Mouse (Mus musculus) CH12.LX (cell line): ENCODE measurements at regions not wholly inside any gene's neighbourhood (a gene's known extent, or its start where the extent isn't known, plus 50 kb on each side); places are given as distances from the start of the nearest gene placed in this dataset.

Source experiments
- DNase-seq: peaks from one replicate; pipeline ENCODE4 v3.0.0-alpha.2; 2013; ENCODE audit errors: extremely low read depth
- H3K27ac ChIP-seq: 2 replicates; pipeline ENCODE4 v1.5.1; 2012; ENCODE audit warnings: low read depth, mild to moderate bottlenecking, control low read depth, moderate library complexity; ENCODE audit not compliant: insufficient read depth
- H3K27me3 ChIP-seq: replicated peaks from 2 replicates; pipeline ENCODE3; 2012; ENCODE audit warnings: inconsistent platforms
- H3K36me3 ChIP-seq, 2 experiments: replicated peaks in 1 of 2; 2 replicates each; pipeline versions ENCODE3 to v1.6.1; 2012; ENCODE audit warnings: inconsistent platforms in 1 of 2, low read length in 1 of 2, mild to moderate bottlenecking in 1 of 2, mixed read lengths in 1 of 2, moderate library complexity in 1 of 2; ENCODE audit not compliant: control insufficient read depth in 1 of 2, insufficient read depth in 1 of 2
- H3K4me1 ChIP-seq, 2 experiments: 2 replicates each; pipeline ENCODE4 v1.6.1; 2012; ENCODE audit warnings: inconsistent platforms in 1 of 2, moderate library complexity in 1 of 2; ENCODE audit not compliant: insufficient read depth in 2 of 2, control insufficient read depth in 1 of 2
- H3K4me2 ChIP-seq: 2 replicates; pipeline ENCODE4 v1.6.1; 2012; ENCODE audit warnings: low read depth, mild to moderate bottlenecking, control low read depth; ENCODE audit not compliant: poor library complexity, insufficient read depth, severe bottlenecking
- H3K4me3 ChIP-seq, 3 experiments: fragments of 150-350 bp in 1 of 3; sonication (generic) in 1 of 3; replicated peaks in 1 of 3; 2 replicates each; pipeline versions ENCODE3 to v1.5.1; 2011 to 2012; ENCODE audit warnings: low read depth in 2 of 3, low read length in 2 of 3, mild to moderate bottlenecking in 2 of 3, moderate library complexity in 2 of 3, control low read depth in 1 of 3, improper control_type of control experiment in 1 of 3, inconsistent platforms in 1 of 3, mixed read lengths in 1 of 3; ENCODE audit not compliant: poor library complexity in 1 of 3
- H3K79me2 ChIP-seq: replicated peaks from 2 replicates; pipeline ENCODE4 v1.6.1; 2012; ENCODE audit warnings: mild to moderate bottlenecking, moderate library complexity; ENCODE audit not compliant: control insufficient read depth, poor library complexity, insufficient read depth, severe bottlenecking; ENCODE audit errors: extremely low read depth
- H3K9ac ChIP-seq: 2 replicates; pipeline ENCODE4 v1.6.1; 2012; ENCODE audit warnings: low read depth, mild to moderate bottlenecking, control low read depth, moderate library complexity; ENCODE audit not compliant: insufficient read depth
- H3K9me3 ChIP-seq: replicated peaks from 2 replicates; pipeline ENCODE3; 2012; ENCODE audit warnings: low read length, inconsistent platforms, mixed read lengths
- CHD1 ChIP-seq: IDR thresholded peaks from 2 replicates; pipeline ENCODE4 v1.6.1; 2012; ENCODE audit warnings: low read depth, low read length, improper control_type of control experiment, inconsistent platforms
- CTCF ChIP-seq, 2 experiments: IDR thresholded peaks in 1 of 2; conservative IDR thresholded peaks in 1 of 2; 2 replicates each; pipeline ENCODE4 v1.5.1; 2011 to 2012; ENCODE audit warnings: low read depth in 2 of 2, low read length in 2 of 2, improper control_type of control experiment in 1 of 2, inconsistent platforms in 1 of 2, mild to moderate bottlenecking in 1 of 2, moderate library complexity in 1 of 2
- E2F4 ChIP-seq: IDR thresholded peaks from 2 replicates; pipeline ENCODE4 v1.6.1; 2011; ENCODE audit warnings: low read depth, low read length, improper control_type of control experiment; ENCODE audit not compliant: insufficient replicate concordance
- ETS1 ChIP-seq: conservative IDR thresholded peaks from 2 replicates; pipeline ENCODE4 v1.6.1; 2012; ENCODE audit warnings: low read depth, mild to moderate bottlenecking, inconsistent platforms, low read length, improper control_type of control experiment, moderate library complexity
- HCFC1 ChIP-seq: IDR thresholded peaks from 2 replicates; pipeline ENCODE4 v1.6.1; 2012; ENCODE audit warnings: low read depth, mild to moderate bottlenecking, inconsistent platforms, low read length, improper control_type of control experiment
- JUN ChIP-seq: IDR thresholded peaks from 2 replicates; pipeline ENCODE4 v1.6.1; 2011; ENCODE audit warnings: low read depth, mild to moderate bottlenecking, low read length, improper control_type of control experiment, moderate library complexity; ENCODE audit not compliant: insufficient read depth
- JUND ChIP-seq: conservative IDR thresholded peaks from 2 replicates; pipeline ENCODE4 v1.6.1; 2011; ENCODE audit warnings: low read depth, low read length, improper control_type of control experiment
- KAT2A ChIP-seq: IDR thresholded peaks from 2 replicates; pipeline ENCODE4 v1.6.1; 2012; ENCODE audit warnings: low read length, improper control_type of control experiment, inconsistent platforms; ENCODE audit not compliant: insufficient replicate concordance
- MAX ChIP-seq: IDR thresholded peaks from 2 replicates; pipeline ENCODE4 v1.6.1; 2011; ENCODE audit warnings: low read length, improper control_type of control experiment
- MAZ ChIP-seq: IDR thresholded peaks from 2 replicates; pipeline ENCODE4 v1.6.1; 2012; ENCODE audit warnings: low read depth, mild to moderate bottlenecking, inconsistent platforms, low read length, improper control_type of control experiment, moderate library complexity
- MYC ChIP-seq: IDR thresholded peaks from 2 replicates; pipeline ENCODE4 v1.6.1; 2011; ENCODE audit warnings: low read depth, mild to moderate bottlenecking, improper control_type of control experiment, low read length
- PAX5 ChIP-seq: IDR thresholded peaks from 2 replicates; pipeline ENCODE4 v1.6.1; 2012; ENCODE audit warnings: low read length, inconsistent platforms, mixed read lengths
- RAD21 ChIP-seq: IDR thresholded peaks from 2 replicates; pipeline ENCODE4 v1.6.1; 2011; ENCODE audit warnings: low read depth, mild to moderate bottlenecking, low read length, improper control_type of control experiment, moderate library complexity
- RCOR1 ChIP-seq: conservative IDR thresholded peaks from 2 replicates; pipeline ENCODE4 v1.6.1; 2012; ENCODE audit warnings: low read depth, mild to moderate bottlenecking, inconsistent platforms, low read length, improper control_type of control experiment
- SMC3 ChIP-seq: IDR thresholded peaks from 2 replicates; pipeline ENCODE4 v1.6.1; 2011; ENCODE audit warnings: low read depth, low read length, improper control_type of control experiment
- TBP ChIP-seq: conservative IDR thresholded peaks from 2 replicates; pipeline ENCODE4 v1.6.1; 2011; ENCODE audit warnings: low read depth, low read length, improper control_type of control experiment
- UBTF ChIP-seq: IDR thresholded peaks from 2 replicates; pipeline ENCODE4 v1.6.1; 2012; ENCODE audit warnings: low read depth, mild to moderate bottlenecking, inconsistent platforms, low read length, improper control_type of control experiment, moderate library complexity
- USF1 ChIP-seq: IDR thresholded peaks from 2 replicates; pipeline ENCODE4 v1.6.1; 2014; ENCODE audit warnings: low read depth, mild to moderate bottlenecking, inconsistent platforms, low read length, improper control_type of control experiment
- USF2 ChIP-seq: conservative IDR thresholded peaks from 2 replicates; pipeline ENCODE4 v1.6.1; 2011; ENCODE audit warnings: low read depth, low read length, improper control_type of control experiment
- ZMIZ1 ChIP-seq: IDR thresholded peaks from 2 replicates; pipeline ENCODE4 v1.6.1; 2012; ENCODE audit warnings: low read depth, mild to moderate bottlenecking, inconsistent platforms, low read length, improper control_type of control experiment
- ZNF384 ChIP-seq: IDR thresholded peaks from 2 replicates; pipeline ENCODE4 v1.6.1; 2012; ENCODE audit warnings: low read depth, low read length, improper control_type of control experiment, inconsistent platforms
- dilution Hi-C: fragments of 300-500 bp; cut with MboI; formaldehyde crosslinking; loops from 2 replicates; pipeline ENCODE4 v1.14.3; 2020; ENCODE audit warnings: low sequenced_read_pairs; ENCODE audit not compliant: extremely low pct_unique_long_range_greater_than_20kb, extremely low pct_ligation_motif_present
- in situ Hi-C: fragments of 300-500 bp; cut with MboI; formaldehyde crosslinking; loops from 3 replicates; pipeline ENCODE4 v1.14.3; 2019; ENCODE audit warnings: low sequenced_read_pairs, low pct_ligation_motif_present, low pct_unique_long_range_greater_than_20kb, mixed read lengths

DNA sequence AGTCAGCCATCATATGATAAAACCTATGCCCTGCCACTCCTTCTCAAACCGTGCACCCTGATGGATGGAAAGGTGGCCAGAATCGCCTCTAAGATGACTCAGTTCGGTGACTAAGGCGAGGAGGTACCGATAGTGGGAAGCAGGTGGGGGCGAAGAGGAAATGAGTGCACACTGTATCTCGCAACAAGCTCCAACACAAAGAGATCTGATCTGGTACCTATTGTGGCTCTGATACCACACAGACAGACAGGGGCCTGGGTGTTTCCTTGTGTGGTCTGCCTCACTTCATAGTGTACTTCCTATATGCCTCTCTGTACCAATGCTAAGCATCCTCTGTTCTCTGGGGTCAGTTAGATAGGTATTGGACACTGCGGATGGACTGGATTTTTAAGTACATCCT, 178.0 kb upstream of the Lpp start (continued):
- no peak for TF ChIP-seq CTCF (conservative IDR thresholded peaks at IDR 0.05 in 1 of 2, IDR thresholded peaks at IDR 0.05 in 1 of 2; ENCODE audit: low read depth in 2 of 2, low read length in 2 of 2)

DNA sequence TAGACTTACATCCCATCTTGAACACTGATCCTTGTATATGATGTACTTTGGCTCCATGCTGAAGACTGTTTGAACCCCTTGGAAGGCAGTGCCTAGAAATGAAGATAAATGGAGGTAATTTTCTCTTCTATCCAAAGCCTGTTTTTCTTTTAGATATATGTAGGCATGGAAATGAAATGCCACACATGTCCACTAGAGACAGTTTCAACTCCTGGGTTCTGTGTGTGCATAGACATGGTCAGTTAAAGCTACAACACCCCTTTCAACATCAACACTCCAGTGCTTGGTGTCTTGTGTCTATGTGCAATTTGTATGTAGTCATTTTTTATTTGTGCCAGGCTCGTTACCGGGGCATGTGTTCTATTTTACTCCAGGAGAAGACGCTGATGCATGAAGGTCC, 179.7 kb upstream of the Lpp start:
- in situ Hi-C loops (no loop called here), dilution Hi-C loops (no loop called here)
- Histone ChIP-seq H3K4me3 (no peak overlapping the region), H3K4me1 (peaks cover 4 to 10% of the 10 kb centered on the region in 2 experiments; a peak in 3 of 4 replicates), H3K27ac (no peak overlapping the region), H3K9ac (no peak overlapping the region), H3K79me2 (no peaks in the 10 kb centered on the region), H3K36me3 (no peaks in the 10 kb centered on the region), H3K9me3 (no peaks in the 10 kb centered on the region), H3K4me2 (no peak overlapping the region), H3K27me3 (peaks cover 62% of the 10 kb centered on the region)
- TF ChIP-seq HCFC1 = no peak
- peak in 1 of 2 experiments; percentile 40; a peak in 3 of 4 replicates for TF ChIP-seq CTCF (conservative IDR thresholded peaks at IDR 0.05 in 1 of 2, IDR thresholded peaks at IDR 0.05 in 1 of 2; ENCODE audit: low read depth in 2 of 2, low read length in 2 of 2)
- peak; percentile 18 for TF ChIP-seq RAD21
- peak; percentile 7; the same call in 1 of the 2 replicates for TF ChIP-seq SMC3
- TF ChIP-seq KAT2A = no peak
- DNase-seq = no peak

DNA sequence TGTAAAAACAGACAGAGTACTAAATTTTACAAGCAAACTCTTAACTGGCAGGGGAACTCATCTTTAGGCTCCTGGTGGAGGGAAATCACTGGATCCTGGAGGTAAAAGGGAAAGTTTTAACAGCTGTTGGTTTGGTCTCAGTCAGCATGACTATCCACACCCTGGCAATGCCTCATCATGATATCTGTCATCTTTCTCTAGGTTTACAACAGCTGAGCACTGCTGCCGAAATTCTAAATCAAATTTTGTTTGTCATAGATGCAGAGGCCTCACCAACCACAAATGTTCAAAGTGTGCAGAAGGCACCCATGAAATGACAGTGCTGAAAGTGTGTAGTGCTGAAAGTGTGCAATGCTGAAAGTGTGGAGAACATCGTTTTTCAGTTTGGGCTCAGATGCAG, 180.6 kb upstream of the Lpp start:
- Histone ChIP-seq H3K4me1 (peaks cover 4 to 19% of the 10 kb centered on the region in 2 experiments; a peak in 3 of 4 replicates), H3K79me2 (no peaks in the 10 kb centered on the region), H3K9me3 (no peaks in the 10 kb centered on the region), H3K27me3 (peaks cover 60% of the 10 kb centered on the region), H3K36me3 (no peaks in the 10 kb centered on the region), H3K4me3 (no peak overlapping the region), H3K9ac (no peak overlapping the region), H3K27ac (no peak overlapping the region), H3K4me2 (no peak overlapping the region)
- in situ Hi-C loops (no loop called here), dilution Hi-C loops (no loop called here)
- DNase-seq = no peak
- no peak for TF ChIP-seq KAT2A
- no peak for TF ChIP-seq CTCF (conservative IDR thresholded peaks at IDR 0.05 in 1 of 2, IDR thresholded peaks at IDR 0.05 in 1 of 2; ENCODE audit: low read depth in 2 of 2, low read length in 2 of 2)
- no peak for TF ChIP-seq ETS1
- TF ChIP-seq PAX5 = no peak
- TF ChIP-seq RCOR1 = no peak
- TF ChIP-seq JUN = no peak
- TF ChIP-seq MAX = no peak
- no peak for TF ChIP-seq USF2
- no peak for TF ChIP-seq USF1
- TF ChIP-seq ZMIZ1 = no peak
- no peak for TF ChIP-seq HCFC1
- TF ChIP-seq CHD1 = no peak
- no peak for TF ChIP-seq JUND
- no peak for TF ChIP-seq UBTF
- no peak for TF ChIP-seq MAZ
- no peak for TF ChIP-seq TBP
- TF ChIP-seq ZNF384 = no peak
- TF ChIP-seq E2F4 = no peak
- TF ChIP-seq MYC = no peak
